Mouse (Mus musculus): ENCODE measurements around the gene Gm49393.

- TF ChIP-seq EP300 (IDR thresholded peaks at IDR 0.05; ENCODE audit: low read depth) (no peak), CTCF (IDR thresholded peaks at IDR 0.05; ENCODE audit: low read depth) (no peak)
Observed at GRCm38 (mm10) chr13:60843153-60843552, 92.2 kb downstream of the Gm49393 start.
